9 mouse cellular contexts compared by ENCODE assay signal in the genomic region with DNA sequence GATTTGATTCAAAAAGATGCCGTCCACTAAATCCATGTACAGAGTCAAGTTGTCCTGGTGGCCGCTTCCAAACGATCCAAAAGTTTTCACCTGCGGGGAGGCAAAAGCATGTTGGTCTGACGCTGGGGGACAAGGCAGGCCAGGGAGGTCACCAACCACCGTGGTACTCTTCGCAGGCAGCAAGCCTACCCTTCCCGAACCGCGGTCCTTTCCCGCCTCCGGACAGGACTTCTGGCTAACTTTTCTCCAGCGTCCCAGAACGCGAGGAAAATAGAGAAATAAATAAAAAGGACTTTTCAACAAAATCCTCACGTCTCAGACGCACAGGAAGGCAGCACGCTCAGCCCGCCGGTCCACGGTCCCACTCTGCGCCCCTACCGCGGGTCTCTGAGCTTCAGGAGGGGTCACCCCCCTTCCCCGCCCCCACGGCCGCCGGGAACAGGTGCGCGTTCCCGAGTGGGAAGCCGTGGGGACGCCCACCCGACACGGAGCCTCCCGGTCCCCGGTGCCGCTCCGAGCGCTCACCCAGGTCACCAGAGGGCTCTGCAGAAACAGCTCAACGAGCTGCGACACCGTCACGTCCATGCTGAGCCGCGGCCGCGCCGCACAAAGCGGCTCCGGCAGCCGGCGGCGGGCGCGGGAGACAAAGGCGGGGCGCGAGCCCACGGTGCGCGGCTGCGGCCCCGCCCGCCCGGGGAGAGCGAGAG. TPM values are rescaled to one million over a fixed set of nuclear protein-coding genes. Genes with fewer than 3 reads are reported as not detected.
DNase-seq lines count a peak whose midpoint lies in the region; ATAC-seq and TF ChIP-seq lines count a peak whose summit lies in the region.
"Had no signal": no experiment of that assay in that cellular context is flagged by ENCODE, and none has a peak within 500 bp of the region (broad histone marks: within the 10 kb centered on the region; RNA-seq: fewer than 3 reads in every experiment).

No protein-coding gene starts in this region.

- no peak for DNase-seq in kidney, postnatal 25 days
- no peak for DNase-seq in forebrain, embryonic 14.5 days (ENCODE audit: low spot score)
- no peak for DNase-seq in liver, adult 2 months (ENCODE audit: extremely low read depth, low read depth, low spot score)
- peak; percentile 29 for DNase-seq in splenic B cell, adult 2 months (ENCODE audit: low read depth, low spot score)
- DNase-seq in left cerebral cortex, adult 9 months (ENCODE audit: low spot score in 2 of 2): no peak
- no peak for DNase-seq in layer of hippocampus, adult 9-10 months (ENCODE audit: low spot score)

- TF ChIP-seq CTCF in bone marrow, adult 2 months (IDR thresholded peaks at IDR 0.05; ENCODE audit: control insufficient read depth, insufficient read depth, low read length): no peak
- no peak for TF ChIP-seq CTCF in liver, adult 2 months (IDR thresholded peaks at IDR 0.05; ENCODE audit: low read depth, low read length)

- peak overlapping the region; percentile 94 for H3K27ac ChIP-seq in kidney, embryonic 15.5 days
- H3K27ac ChIP-seq in bone marrow, adult 2 months (ENCODE audit: control insufficient read depth, insufficient read depth, low read depth, low read length, poor library complexity): peak overlapping the region; percentile 95
- peak overlapping the region; percentile 98 for H3K27ac ChIP-seq in forebrain, embryonic 14.5 days (ENCODE audit: low read depth, low read length)
- H3K27ac ChIP-seq in liver, adult 2 months (replicated peaks; ENCODE audit: insufficient read depth, low read depth, low read length): 0 out of 2 replicates have a peak overlapping the region, but pooled peaks have one; percentile 7
- H3K27ac ChIP-seq: macrophage had no signal

- peak overlapping the region; percentile 69 for H3K4me3 ChIP-seq in kidney, embryonic 15.5 days (replicated peaks)
- H3K4me3 ChIP-seq in bone marrow, adult 2 months (replicated peaks; ENCODE audit: control insufficient read depth, low read depth, low read length): peak overlapping the region; percentile 87
- H3K4me3 ChIP-seq in forebrain, embryonic 14.5 days (ENCODE audit: low read depth, low read length): peak overlapping the region; percentile 82
- peak overlapping the region; percentile 67 for H3K4me3 ChIP-seq in liver, adult 2 months (ENCODE audit: insufficient read depth, low read depth, low read length)

- WGBS in kidney, embryonic 15.5 days: under 1% methylated on average over 58 of the region's 67 CpGs
- under 1% methylated on average over 67 of the region's 67 CpGs for WGBS in bone marrow, adult 2 months
- under 1% methylated on average over 57 of the region's 67 CpGs for WGBS in forebrain, embryonic 14.5 days
- WGBS in liver, adult 2 months: 1% methylated on average over 65 of the region's 67 CpGs

- H3K9ac ChIP-seq in kidney, embryonic 15.5 days: peak overlapping the region; percentile 68
- peak overlapping the region; percentile 96 for H3K9ac ChIP-seq in forebrain, embryonic 14.5 days (ENCODE audit: low read length)
- H3K9ac ChIP-seq in liver, adult 2 months (ENCODE audit: low read depth, low read length): peak overlapping the region; percentile 72

- H3K4me1 ChIP-seq in kidney, embryonic 15.5 days: peaks cover 53% of the 10 kb centered on the region
- H3K4me1 ChIP-seq in bone marrow, adult 2 months (ENCODE audit: control insufficient read depth, insufficient read depth, low read length): peaks cover 4% of the 10 kb centered on the region; the same call in 1 of the 2 replicates
- H3K4me1 ChIP-seq in forebrain, embryonic 14.5 days (ENCODE audit: control insufficient read depth, insufficient read depth, low read length): peaks cover 30% of the 10 kb centered on the region
- H3K4me1 ChIP-seq in liver, adult 2 months (ENCODE audit: control insufficient read depth, insufficient read depth, low read length): no peaks in the 10 kb centered on the region

- peak; percentile 66; the same call in 1 of the 2 replicates for TF ChIP-seq POLR2A in bone marrow, adult 2 months (IDR thresholded peaks at IDR 0.05; ENCODE audit: borderline replicate concordance, control insufficient read depth, low read depth, low read length)
- no peak for TF ChIP-seq POLR2A in liver, adult 2 months (IDR thresholded peaks at IDR 0.05; ENCODE audit: extremely low read depth, insufficient read depth, low read length)

- no peaks in the 10 kb centered on the region for H3K36me3 ChIP-seq in kidney, embryonic 15.5 days
- H3K36me3 ChIP-seq in forebrain, embryonic 14.5 days (ENCODE audit: control insufficient read depth, insufficient read depth, low read length): no peaks in the 10 kb centered on the region
- H3K36me3 ChIP-seq in liver, adult 2 months (ENCODE audit: control insufficient read depth, insufficient read depth, low read length): no peaks in the 10 kb centered on the region
- H3K36me3 ChIP-seq in splenic B cell, adult 2 months (ENCODE audit: control insufficient read depth, insufficient read depth, low read length, poor library complexity, severe bottlenecking): no peaks in the 10 kb centered on the region; the same call in 1 of the 2 replicates

- no peaks in the 10 kb centered on the region for H3K79me2 ChIP-seq in liver, adult 2 months (ENCODE audit: control insufficient read depth, insufficient read depth, low read length)

- peak overlapping the region; percentile 95 for H3K4me2 ChIP-seq in kidney, embryonic 15.5 days
- peak overlapping the region; percentile 74 for H3K4me2 ChIP-seq in forebrain, embryonic 14.5 days (ENCODE audit: low read length)

- H3K9me3 ChIP-seq in kidney, embryonic 15.5 days (replicated peaks): no peaks in the 10 kb centered on the region
- no peaks in the 10 kb centered on the region for H3K9me3 ChIP-seq in forebrain, embryonic 14.5 days (replicated peaks; ENCODE audit: control insufficient read depth, low read length)

- peak; percentile 30 for ATAC-seq in kidney, embryonic 15.5 days (replicated peaks; ENCODE audit: low FRiP score)
- peak; percentile 11 for ATAC-seq in forebrain, embryonic 14.5 days

- peaks cover 9% of the 10 kb centered on the region for H3K27me3 ChIP-seq in kidney, embryonic 15.5 days
- H3K27me3 ChIP-seq in forebrain, embryonic 14.5 days (replicated peaks; ENCODE audit: control insufficient read depth, insufficient read depth, low read length): no peaks in the 10 kb centered on the region
- no peaks in the 10 kb centered on the region for H3K27me3 ChIP-seq in liver, adult 2 months (ENCODE audit: control insufficient read depth, insufficient read depth, low read length)
- H3K27me3 ChIP-seq in splenic B cell, adult 2 months (ENCODE audit: control insufficient read depth, insufficient read depth, low read length, poor library complexity, severe bottlenecking): no peaks in the 10 kb centered on the region

RNA-seq across cellular contexts. Expression of gene Ccdc88c, which starts 0.5 kb away (rescaled TPM):
- polyA plus RNA-seq in kidney, embryonic 15.5 days (2015; fragmentation: Nextera tagmentation; extraction: Ambion mirVana): 12.5 and 12.7 TPM in 2 replicates
- polyA plus RNA-seq in bone marrow, adult 2 months (2011; ENCODE audit: insufficient read depth, insufficient read length, low replicate concordance, missing spikeins): 68.4 and 138 TPM in 2 replicates
- 11.6 and 15.3 TPM in 2 replicates for polyA plus RNA-seq in forebrain, embryonic 14.5 days (2014; fragmentation: Nextera tagmentation; extraction: Ambion mirVana)
- 1.3 and 1.7 TPM in 2 replicates for total RNA-seq in liver, adult 2 months (2014; rRNA removed)
- 0.58 and 1.1 TPM in 2 replicates for polyA plus RNA-seq in liver, adult 2 months (2012; rRNA removed)

RNA-seq across cellular contexts. Expression of gene Ppp4r3a, which starts 55.1 kb away (rescaled TPM):
- 43.5 and 44.0 TPM in 2 replicates for polyA plus RNA-seq in kidney, embryonic 15.5 days (2015; fragmentation: Nextera tagmentation; extraction: Ambion mirVana)
- polyA plus RNA-seq in bone marrow, adult 2 months (2011; ENCODE audit: insufficient read depth, insufficient read length, low replicate concordance, missing spikeins): 30.2 and 45.0 TPM in 2 replicates
- polyA plus RNA-seq in forebrain, embryonic 14.5 days (2014; fragmentation: Nextera tagmentation; extraction: Ambion mirVana): 27.5 and 35.0 TPM in 2 replicates
- 40.7 and 41.9 TPM in 2 replicates for total RNA-seq in liver, adult 2 months (2014; rRNA removed)
- polyA plus RNA-seq in liver, adult 2 months (2012; rRNA removed): 11.6 and 12.2 TPM in 2 replicates

Comparison
In these comparisons a context has a peak if more than half of its experiments do, and no peak if none do; other contexts are left out.
1. H3K27ac ChIP-seq: peak in every context shown above with its lines; median percentile 98 in forebrain, embryonic 14.5 days; 95 in bone marrow, adult 2 months; 94 in kidney, embryonic 15.5 days; 7 in liver, adult 2 months.